Mouse (Mus musculus) telencephalon, adult 2 months (tissue): Measurements from ENCODE around the gene Rnf169.
"Not testable (repeated sequence)": the region's sequence is repeated elsewhere in the genome, so short reads cannot be mapped to it uniquely, and the experiment has no call there.

Source experiments
- DNase-seq: peaks from one replicate; pipeline ENCODE4 v3.0.0-alpha.2; 2011; ENCODE audit warnings: low read depth, low spot score

Rnf169 gene

DNA sequence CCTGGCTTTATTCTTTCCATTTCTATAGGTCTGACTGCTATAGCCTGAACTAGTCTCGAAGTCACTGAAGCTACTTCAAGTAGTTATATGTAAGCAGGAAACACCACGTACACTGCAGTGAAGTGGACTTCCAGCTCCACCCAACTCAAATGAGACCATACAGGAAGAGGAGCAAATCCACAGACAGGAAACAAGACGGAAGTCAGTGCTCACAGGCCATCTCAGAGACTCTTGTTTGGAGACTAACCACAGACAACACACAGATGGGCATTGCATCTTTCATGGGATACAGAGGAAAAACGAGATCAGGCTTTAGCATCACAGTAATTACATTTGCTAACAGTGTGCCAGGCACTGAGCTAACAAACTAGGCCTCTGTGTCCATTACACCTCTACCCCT is 33.9 kb downstream of the Rnf169 start:
- no peak for DNase-seq

DNA sequence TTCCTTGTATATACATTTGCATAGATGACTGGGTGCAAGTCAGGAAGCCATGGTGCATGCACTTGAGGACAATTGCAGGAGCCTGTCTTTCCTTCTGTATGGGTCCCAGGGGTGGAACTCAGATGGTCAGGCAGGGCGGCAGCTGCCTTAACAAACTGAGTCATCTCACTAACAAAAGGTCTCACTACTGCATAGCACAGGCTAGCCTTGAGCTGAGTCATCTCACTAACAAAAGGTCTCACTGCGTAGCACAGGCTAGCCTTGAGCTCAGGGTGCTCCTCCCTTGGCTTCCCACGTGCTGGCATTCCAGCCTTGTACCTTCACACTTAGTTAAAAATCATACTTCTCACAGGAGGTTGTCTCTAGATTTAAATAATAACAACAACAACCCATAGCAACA is 34.3 kb downstream of the Rnf169 start:
- DNase-seq = no peak

GRCm38 (mm10) chr7:99945012-99945411 is 35.2 kb downstream of the Rnf169 start:
- DNase-seq = not testable (repeated sequence)

GRCm38 (mm10) chr7:99944520-99944919 is 35.7 kb downstream of the Rnf169 start:
- no peak for DNase-seq

- no peak for DNase-seq
Measured at GRCm38 (mm10) chr7:99940669-99941068, 39.6 kb downstream of the Rnf169 start.

DNA sequence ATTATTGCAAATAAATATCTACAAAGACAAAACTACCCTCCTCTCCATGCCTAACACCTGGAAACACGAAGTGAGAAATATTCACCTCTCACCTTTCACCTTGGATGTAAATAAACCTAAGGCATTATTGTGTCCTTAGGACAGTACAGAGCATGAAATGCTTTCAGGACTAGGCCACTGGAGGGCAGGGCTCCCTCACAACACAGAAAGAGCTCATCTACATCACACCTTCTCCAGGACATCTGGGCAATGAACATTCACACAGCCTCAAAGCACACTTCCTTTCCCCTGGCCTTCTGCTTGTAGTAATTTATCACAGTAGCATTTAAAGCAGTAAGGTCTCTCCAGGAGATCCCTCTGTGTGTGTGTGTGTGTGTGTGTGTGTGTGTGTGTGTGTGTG is 44.5 kb downstream of the Rnf169 start:
- DNase-seq = no peak

- peak; percentile 74 for DNase-seq
Measured at GRCm38 (mm10) chr7:99926916-99927714, 53.1 kb downstream of the Rnf169 start.

DNA sequence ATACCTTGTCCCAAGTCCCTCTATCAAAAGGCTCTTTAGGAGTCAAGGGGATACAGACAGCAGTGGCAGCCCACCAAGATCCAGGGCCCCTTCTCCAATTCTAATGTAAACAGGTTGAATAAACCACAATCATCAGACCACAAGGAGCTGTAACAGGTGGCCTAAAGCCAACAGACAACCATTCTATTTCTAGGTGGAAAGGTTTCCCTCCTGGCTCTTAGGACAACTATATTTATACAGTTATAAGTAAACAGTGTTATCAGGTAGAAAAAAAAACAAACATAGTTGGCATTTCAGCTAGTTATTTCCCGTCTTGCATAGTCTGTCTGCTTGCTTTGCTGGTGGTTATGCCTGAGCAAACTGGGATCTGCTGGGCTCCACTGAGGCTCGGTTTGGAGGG is 59.8 kb downstream of the Rnf169 start:
- DNase-seq = no peak

- DNase-seq = no peak
Measured at GRCm38 (mm10) chr7:99919971-99920370, 60.3 kb downstream of the Rnf169 start.

- DNase-seq = peak; percentile 74
Measured at GRCm38 (mm10) chr7:99919164-99919563, 61.1 kb downstream of the Rnf169 start.

DNA sequence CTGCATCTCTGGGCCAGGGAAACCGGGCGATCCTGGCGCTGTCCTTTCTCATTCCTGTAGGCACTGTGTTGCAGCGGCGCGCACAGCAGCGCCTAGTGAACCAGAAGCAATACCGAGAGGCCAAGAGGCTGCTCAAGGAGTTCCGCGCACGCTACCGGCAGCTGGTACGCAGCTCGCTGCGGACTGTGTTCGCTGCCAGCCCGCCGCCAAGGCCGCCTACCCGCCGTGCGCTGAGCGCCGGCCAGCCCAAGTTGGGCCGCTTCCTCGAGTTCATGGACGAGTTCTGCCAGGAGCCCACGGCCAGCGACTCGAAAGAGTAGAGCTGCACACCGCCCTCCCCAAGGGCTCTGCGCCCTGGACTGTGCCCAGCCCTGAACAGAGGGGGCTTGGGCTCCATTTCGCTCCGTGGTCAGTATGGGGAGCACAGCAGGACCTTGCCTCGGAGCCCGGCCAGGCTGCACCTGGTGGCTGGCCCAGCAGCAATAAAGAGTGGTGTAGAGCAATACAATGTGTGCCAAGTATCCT is 62.9 kb downstream of the Rnf169 start:
- DNase-seq = no peak

DNA sequence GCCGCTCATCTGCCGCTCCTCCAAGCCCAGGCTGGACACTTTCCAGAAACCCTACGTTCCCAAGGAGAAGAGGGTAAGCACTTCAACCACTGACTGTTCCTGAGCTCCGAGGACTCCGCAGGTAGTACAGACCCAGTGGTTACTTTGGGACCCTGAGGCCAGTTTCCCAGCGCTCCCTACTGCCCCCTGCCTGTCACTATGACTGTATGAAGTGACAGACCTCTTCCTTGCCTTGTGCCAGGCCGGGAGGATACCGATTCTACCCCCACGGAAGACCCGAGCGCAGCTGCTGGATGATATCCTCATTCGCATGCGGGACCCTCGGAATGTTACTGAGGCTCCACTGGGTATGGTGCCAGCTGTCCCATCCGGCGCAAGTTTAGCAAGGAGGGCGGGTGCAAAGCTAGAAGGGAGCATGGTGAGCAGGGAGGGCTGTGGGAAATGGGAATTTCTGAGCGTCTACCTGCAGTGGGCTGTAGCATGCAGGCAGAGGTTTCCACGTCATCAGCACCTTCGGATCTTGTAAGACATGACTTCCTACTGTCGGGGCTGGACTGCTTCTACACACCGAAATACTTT is 63.4 kb downstream of the Rnf169 start:
- no peak for DNase-seq

GRCm38 (mm10) chr7:99915511-99915910 is 64.7 kb downstream of the Rnf169 start:
- no peak for DNase-seq

GRCm38 (mm10) chr7:99914316-99914715 is 65.9 kb downstream of the Rnf169 start:
- no peak for DNase-seq

DNA sequence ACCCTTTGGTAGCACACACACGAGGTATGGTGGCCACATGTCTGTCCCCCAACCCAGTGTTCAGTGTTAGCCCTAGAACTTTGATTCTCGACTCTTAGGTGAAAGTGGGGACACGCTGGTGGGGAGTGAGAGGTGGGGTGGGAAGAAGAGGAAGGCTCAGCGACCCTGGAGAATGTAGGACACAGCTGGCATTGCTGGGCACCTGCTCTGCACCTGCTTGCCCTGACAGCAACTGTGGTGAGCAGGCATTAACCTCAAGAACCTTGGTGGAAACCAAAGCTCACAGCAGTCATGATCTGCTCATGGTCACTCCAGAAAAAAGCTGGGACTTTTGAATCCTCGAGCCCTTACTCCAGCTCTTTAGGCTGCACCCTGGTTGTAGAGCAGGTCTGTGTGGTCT is 69.2 kb downstream of the Rnf169 start:
- DNase-seq = no peak

GRCm38 (mm10) chr7:99907463-99907862 is 72.8 kb downstream of the Rnf169 start:
- no peak for DNase-seq

DNA sequence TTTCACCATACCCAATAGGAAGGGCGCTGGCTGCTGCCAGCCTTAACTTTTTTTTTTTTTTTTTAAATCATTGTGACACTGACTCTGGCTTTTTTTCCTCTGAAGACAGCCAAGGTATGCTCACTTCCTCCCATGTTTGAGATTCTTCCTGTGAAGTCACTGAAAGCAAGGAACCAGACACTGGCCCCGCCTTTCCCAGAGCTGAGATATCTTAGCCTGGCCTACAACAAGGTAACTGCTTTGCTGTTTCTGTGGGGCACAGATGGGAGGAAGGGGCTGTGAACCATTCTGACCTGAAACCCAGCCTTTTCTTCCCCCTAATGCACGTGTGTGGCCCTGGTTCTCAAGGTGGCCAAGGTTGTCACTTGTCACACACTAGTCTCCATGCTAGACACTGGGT is 73.9 kb downstream of the Rnf169 start:
- DNase-seq = no peak

GRCm38 (mm10) chr7:99904421-99905005 is 75.7 kb downstream of the Rnf169 start:
- DNase-seq = no peak

DNA sequence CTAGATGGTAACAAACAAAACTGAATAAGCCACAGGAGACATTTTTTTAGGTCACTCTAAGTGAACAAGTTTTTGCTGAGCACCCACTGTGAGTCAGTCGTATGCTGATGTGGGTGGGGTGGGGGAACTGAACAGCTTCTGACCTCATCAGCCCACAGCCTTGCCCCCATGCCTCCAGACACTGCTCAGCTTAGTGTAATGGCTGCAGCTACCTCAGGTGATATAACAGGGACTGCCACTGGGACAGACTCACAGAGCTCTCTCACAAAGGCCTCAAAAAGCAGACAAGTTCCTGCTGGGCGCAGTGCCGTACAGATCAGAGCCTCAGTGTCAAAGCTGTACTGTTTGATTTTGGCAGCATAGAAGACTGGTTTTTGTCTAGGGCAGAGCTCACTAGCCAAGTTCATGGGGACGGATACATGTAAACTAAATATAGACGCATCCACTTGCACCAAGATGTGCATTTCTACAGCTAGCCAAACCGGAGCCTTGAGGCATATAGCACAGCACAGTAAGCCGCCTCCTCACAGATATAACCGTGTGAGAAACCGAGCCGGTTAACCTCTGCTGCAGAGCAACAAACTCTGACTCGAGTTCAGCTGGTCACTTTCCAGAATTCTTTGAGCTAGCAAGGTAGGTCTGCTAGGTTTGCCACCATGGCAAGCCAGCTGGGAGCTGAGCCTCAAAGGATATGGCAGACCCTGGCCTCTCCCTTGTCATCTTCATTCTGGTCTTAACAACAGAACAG is 77.2 kb downstream of the Rnf169 start:
- no peak for DNase-seq

GRCm38 (mm10) chr7:99902208-99902607 is 78.0 kb downstream of the Rnf169 start:
- DNase-seq = peak; percentile 87

- DNase-seq = no peak
Measured at GRCm38 (mm10) chr7:99896905-99897304, 83.3 kb downstream of the Rnf169 start.

GRCm38 (mm10) chr7:99894478-99894877 is 85.8 kb downstream of the Rnf169 start:
- no peak for DNase-seq
